Mouse (Mus musculus) lung, embryonic 16.5 days (tissue): ENCODE measurements around the gene Phf23. TPM values are rescaled to one million over a fixed set of nuclear protein-coding genes. Genes with fewer than 3 reads are reported as not detected.
"Not testable (repeated sequence)": the region's sequence is repeated elsewhere in the genome, so short reads cannot be mapped to it uniquely, and the experiment has no call there.

Experiments
- ATAC-seq: fragments of 200-750 bp; cut with Nextera tagmentation; 2 replicates; pipeline ENCODE4 v1.8.0; 2017; ENCODE audit warnings: low read depth, mild to moderate bottlenecking, moderate library complexity
- H3K27ac ChIP-seq: fragments of 300-500 bp; sonication (generic); 2 replicates; pipeline ENCODE4 v1.5.1; 2014; ENCODE audit warnings: mild to moderate bottlenecking, control low read depth, low read length
- H3K27me3 ChIP-seq: fragments of 300-500 bp; sonication (generic); 2 replicates; pipeline ENCODE4 v1.6.1; 2014; ENCODE audit warnings: low read depth, low read length, mixed read lengths; ENCODE audit not compliant: control insufficient read depth, insufficient read depth
- H3K36me3 ChIP-seq: fragments of 300-500 bp; sonication (generic); 2 replicates; pipeline ENCODE4 v1.6.1; 2014; ENCODE audit warnings: low read length; ENCODE audit not compliant: control insufficient read depth, insufficient read depth
- H3K4me1 ChIP-seq: fragments of 300-500 bp; sonication (generic); replicated peaks from 2 replicates; pipeline ENCODE4 v1.6.1; 2014; ENCODE audit warnings: low read length, mixed read lengths; ENCODE audit not compliant: control insufficient read depth, insufficient read depth
- H3K4me2 ChIP-seq: fragments of 300-500 bp; sonication (generic); 2 replicates; pipeline ENCODE4 v1.6.1; 2014; ENCODE audit warnings: low read depth, low read length, control low read depth
- H3K4me3 ChIP-seq: fragments of 300-500 bp; sonication (generic); 2 replicates; pipeline ENCODE4 v1.5.1; 2014; ENCODE audit warnings: mild to moderate bottlenecking, low read length, control low read depth
- H3K9ac ChIP-seq: fragments of 300-500 bp; sonication (generic); 2 replicates; pipeline ENCODE4 v1.6.1; 2014; ENCODE audit warnings: low read length, control low read depth
- H3K9me3 ChIP-seq: fragments of 300-500 bp; sonication (generic); 2 replicates; pipeline ENCODE4 v1.6.1; 2016; ENCODE audit warnings: low read length; ENCODE audit not compliant: control insufficient read depth
- WGBS: fragments of 180-500 bp; shearing (Covaris S2); extraction: QIAGEN DNeasy Blood & Tissue Kit; methylation state at CpG from one replicate; pipeline ENCODE4 v1.1.7; 2014; 5-methylcytosine and 5-hydroxymethylcytosine counted together
- polyA plus RNA-seq: library from polyadenylated mRNA; unstranded; fragments of >200 nt; fragmentation: Nextera tagmentation; extraction: Ambion mirVana; gene quantifications from 2 replicates; pipeline ENCODE4 v1.2.1, GENCODE M21; 2015

Phf23 gene
- polyA plus RNA-seq, 1 experiment from 2014 or later: 59.5 TPM

DNA sequence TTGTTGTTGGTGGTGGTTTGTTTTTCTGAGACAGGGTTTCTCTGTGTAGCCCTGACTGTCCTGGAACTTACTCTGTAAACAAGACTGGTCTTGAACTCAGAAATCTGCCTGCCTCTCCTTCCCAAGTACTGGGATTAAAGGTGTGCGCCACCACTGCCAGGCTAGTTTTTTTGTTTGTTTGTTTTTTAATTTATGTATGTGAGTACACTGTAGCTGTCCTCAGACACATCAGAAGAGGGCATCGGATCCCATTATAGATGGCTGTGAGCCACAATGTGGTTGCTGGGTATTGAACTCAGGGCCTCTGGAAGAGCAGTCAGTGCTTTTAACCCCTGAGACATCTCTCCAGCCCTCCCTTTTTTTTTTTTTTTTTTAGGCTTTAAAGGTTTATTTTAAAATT is 20.6 kb downstream of the Phf23 start:
- H3K4me1 ChIP-seq: peaks cover 40% of the 10 kb centered on the region
- H3K27me3 ChIP-seq, H3K4me2 ChIP-seq, H3K4me3 ChIP-seq, H3K27ac ChIP-seq, ATAC-seq, H3K9me3 ChIP-seq, H3K9ac ChIP-seq: not testable (repeated sequence)
- H3K36me3 ChIP-seq: peaks cover 16% of the 10 kb centered on the region
- WGBS: 68% methylated on average over 2 of the region's 2 CpGs

DNA sequence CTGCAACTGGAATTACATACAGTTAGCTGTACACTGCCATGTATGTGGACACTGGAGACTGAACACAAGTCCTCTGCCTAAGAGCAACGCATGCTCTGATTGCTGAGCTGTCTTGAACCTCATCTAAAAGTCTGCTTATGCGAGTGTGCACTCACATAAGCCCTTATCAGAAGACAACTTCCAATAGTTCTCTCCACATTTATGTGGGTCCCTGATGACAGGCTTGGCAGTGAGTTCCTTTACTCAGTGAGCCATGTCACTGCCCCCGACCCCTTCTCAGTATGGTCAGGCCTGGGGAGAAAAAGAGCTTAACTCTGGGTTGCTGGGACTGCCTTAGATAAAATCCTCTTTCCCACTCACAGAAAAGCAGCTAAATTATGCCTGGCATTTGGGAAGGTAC is 21.1 kb downstream of the Phf23 start, which contains the start of gene Dlg4:
Gene Dlg4 (plus strand): TSS at position 274 of the 400 bp plus-strand sequence.
- Histone ChIP-seq H3K27ac (peak within 1 kb of the TSS; percentile 16; the same call in 1 of the 2 replicates), H3K27me3 (no peaks in the 10 kb centered on the region), H3K4me3 (no peak within 1 kb of the TSS), H3K9ac (peak within 1 kb of the TSS; percentile 84), H3K4me1 (peaks cover 44% of the 10 kb centered on the region), H3K4me2 (peak within 1 kb of the TSS; percentile 92), H3K9me3 (no peaks in the 10 kb centered on the region), H3K36me3 (peaks cover 11% of the 10 kb centered on the region)
- ATAC-seq: no peak
- 62% methylated on average over 3 of the region's 3 CpGs for WGBS

DNA sequence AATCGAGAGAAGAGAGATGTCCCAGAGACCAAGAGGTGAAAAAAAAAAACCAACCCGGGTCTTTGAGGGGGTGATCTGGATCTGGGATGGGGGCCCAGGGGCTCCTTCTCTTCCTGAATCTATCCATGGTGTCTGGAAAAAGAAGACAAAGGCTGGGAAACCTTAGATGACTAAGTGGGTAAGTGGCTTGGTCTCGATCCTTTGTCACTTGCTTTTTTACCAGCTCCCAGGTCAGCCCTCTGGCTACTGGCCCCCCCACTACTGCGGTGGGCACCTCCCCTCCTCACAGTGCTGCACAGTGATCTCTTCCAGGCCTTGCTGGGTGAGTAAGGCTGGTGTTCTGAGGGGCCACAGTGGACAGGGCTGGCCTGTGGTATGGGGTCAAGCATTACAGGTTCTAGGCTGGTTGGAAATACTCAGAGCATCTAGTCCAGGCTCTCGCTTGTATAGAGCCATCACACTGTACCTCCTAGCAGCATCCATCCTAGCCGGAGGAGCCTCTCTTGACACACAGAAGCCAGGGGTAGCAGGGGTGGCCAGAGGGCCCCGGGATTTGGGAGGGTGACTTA is 21.7 kb downstream of the Phf23 start:
- WGBS: 37% methylated on average over 7 of the region's 7 CpGs
- H3K4me2 ChIP-seq: peak overlapping the region; percentile 92; the same call in 1 of the 2 replicates
- H3K4me3 ChIP-seq: no peak overlapping the region
- no peaks in the 10 kb centered on the region for H3K9me3 ChIP-seq
- ATAC-seq: no peak
- peaks cover 6% of the 10 kb centered on the region for H3K36me3 ChIP-seq
- H3K4me1 ChIP-seq: peaks cover 45% of the 10 kb centered on the region
- peak overlapping the region; percentile 84 for H3K9ac ChIP-seq
- no peak overlapping the region for H3K27ac ChIP-seq
- H3K27me3 ChIP-seq: no peaks in the 10 kb centered on the region

DNA sequence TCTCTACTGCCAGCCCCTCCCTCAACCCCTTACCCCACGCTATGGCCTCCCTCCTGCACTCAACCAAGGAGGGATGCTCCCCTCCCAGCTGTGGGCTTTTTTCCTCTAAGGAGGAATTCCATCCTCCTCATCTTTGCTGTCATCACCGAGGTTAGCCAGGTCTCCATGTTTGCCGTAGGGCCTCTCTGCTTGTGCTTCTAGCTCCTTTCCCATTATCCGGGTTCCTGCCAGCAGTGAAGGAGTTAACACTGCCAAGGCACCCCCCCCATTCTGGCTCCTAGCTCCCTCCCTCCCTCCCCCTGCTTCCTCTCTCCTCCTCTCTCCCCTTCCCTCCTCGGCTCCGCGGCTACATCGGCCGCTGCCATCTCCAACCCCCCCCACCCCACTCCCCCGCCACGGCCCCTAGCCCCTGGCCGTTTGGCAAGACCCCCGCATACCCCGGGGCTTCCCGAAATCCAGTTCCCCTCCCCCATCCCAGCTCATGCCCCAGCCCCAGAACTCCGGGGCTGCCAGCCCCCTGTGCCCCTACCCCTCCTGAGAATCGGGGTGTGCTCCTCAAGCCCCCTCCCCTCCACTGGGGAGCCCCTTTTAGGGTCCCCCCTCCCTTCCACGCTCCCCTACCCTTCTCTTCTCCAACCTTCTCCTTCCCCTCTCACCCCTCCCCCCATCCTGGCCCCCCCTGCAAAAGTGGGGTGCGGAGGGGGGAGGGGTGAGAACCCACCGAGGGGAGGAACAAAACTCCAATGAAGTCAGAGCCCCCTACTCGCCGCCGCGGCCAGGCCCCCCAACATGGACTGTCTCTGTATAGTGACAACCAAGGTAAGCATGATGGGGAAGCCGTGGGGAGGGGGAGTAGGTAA is 22.8 kb downstream of the Phf23 start:
- no peaks in the 10 kb centered on the region for H3K36me3 ChIP-seq

DNA sequence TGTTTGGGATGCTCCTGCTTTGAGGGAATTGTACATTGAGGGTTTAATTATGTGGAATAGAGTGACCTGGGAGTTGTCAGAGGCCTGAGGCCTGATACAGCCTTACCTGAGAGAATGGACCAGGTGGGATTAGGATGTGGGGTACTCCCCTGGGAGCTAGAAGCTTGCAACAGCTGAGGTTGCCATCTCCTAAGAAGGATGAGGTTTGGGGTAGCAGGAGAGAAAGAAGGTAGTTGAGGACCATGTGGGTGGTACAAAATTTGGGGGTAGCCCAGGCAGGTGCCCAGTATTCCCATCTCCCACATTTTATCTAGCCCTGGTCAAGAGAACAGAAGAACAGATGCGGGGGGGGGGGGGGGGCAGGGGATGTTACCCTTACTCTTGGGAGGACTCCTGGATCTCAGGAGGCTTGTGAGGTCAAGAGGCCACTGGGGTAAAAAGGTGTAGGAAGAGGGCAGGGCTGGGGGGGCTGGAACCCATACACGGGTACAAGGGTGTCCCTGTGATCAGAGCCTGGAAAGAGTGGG is 24.0 kb downstream of the Phf23 start:
- 8% methylated on average over 1 of the region's 2 CpGs for WGBS
- Histone ChIP-seq H3K27me3 (0 out of 2 replicates have a peak, but pooled peaks cover 2% of the 10 kb centered on the region), H3K27ac (peak overlapping the region; percentile 43)

More for the DNA sequence above, 22.8 kb downstream of the Phf23 start:
- no peaks in the 10 kb centered on the region for H3K27me3 ChIP-seq
- H3K27ac ChIP-seq: peak overlapping the region; percentile 81
- WGBS: 2% methylated on average over 24 of the region's 25 CpGs
- H3K4me3 ChIP-seq: peak overlapping the region; percentile 63
- no peaks in the 10 kb centered on the region for H3K9me3 ChIP-seq
- ATAC-seq: no peak
- peaks cover 46% of the 10 kb centered on the region for H3K4me1 ChIP-seq
- H3K9ac ChIP-seq: peak overlapping the region; percentile 84
- peak overlapping the region; percentile 92 for H3K4me2 ChIP-seq

DNA sequence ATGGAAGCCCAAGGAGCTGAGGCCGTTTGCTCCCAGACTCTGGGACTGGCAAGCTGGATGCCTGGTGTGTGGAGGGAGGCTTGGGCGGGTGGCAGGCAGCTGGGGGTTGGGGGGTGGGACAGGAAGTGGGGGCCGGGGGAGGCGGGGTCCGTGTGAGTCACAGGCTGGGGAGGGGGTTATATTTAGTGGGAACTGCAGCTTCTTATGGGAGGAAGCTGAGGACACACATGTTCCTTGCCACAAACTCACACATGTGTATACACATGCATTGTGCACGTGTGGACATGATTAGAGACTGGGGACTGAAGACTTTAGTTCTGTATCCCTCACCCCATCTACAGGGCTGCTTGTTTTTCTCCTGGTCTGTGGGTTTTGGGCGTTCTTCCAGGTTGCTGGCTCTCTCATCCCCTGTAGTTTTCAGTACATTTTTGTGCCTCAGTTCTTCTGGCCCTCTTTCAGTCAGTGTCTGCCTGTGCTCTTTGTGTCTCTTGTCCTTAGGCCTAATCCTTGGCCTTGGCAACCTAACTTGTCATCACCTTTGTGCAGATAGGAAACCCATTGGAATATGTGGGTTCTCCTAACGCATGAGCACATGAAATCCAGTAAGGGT is 24.6 kb downstream of the Phf23 start:
- H3K4me1 ChIP-seq: peaks cover 43% of the 10 kb centered on the region
- peak overlapping the region; percentile 92 for H3K4me2 ChIP-seq
- whole genome bisulfite sequencing: 14% methylated on average over 8 of the region's 8 CpGs
- H3K4me3 ChIP-seq: peak overlapping the region; percentile 63
- H3K36me3 ChIP-seq: no peaks in the 10 kb centered on the region
- H3K9me3 ChIP-seq: no peaks in the 10 kb centered on the region
- H3K27ac ChIP-seq: peak overlapping the region; percentile 69
- 0 out of 2 replicates have a peak, but pooled peaks cover 2% of the 10 kb centered on the region for H3K27me3 ChIP-seq
- H3K9ac ChIP-seq: peak overlapping the region; percentile 39; the same call in 1 of the 2 replicates
- ATAC-seq: no peak

More for the DNA sequence above, 24.0 kb downstream of the Phf23 start:
- peaks cover 46% of the 10 kb centered on the region for H3K4me1 ChIP-seq
- ATAC-seq: no peak
- H3K9ac ChIP-seq: peak overlapping the region; percentile 39; the same call in 1 of the 2 replicates
- H3K4me3 ChIP-seq: peak overlapping the region; percentile 63
- H3K36me3 ChIP-seq: no peaks in the 10 kb centered on the region
- no peaks in the 10 kb centered on the region for H3K9me3 ChIP-seq
- peak overlapping the region; percentile 92 for H3K4me2 ChIP-seq

DNA sequence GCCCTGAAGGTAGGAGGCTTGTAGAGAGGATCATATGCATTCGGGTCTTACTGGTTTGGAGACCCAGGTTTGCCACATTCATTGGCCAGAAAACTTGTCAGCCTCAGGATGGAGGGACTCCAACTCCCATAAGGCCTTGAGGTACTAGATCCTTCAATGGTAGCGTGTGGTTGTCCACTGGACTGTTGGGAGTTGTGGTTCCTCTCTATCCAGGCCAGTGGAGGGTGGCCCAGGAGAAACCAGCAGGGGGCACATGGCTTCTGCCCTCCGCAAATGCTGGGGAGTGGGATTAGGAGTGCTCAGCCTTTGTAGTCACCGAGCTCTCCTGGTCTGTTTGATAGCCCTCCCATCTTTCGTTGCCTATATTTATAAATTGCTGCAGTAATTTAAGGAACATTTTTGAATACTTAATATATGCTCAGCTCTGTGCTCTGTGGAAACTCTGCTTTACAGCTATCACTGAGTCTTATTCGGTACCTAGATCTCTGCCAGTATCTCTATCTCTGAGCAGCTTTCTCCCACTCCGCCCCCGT is 25.2 kb downstream of the Phf23 start:
- ATAC-seq: peak; percentile 89
- Histone ChIP-seq H3K4me2 (peak overlapping the region; percentile 92), H3K9ac (peak overlapping the region; percentile 59), H3K4me1 (peaks cover 43% of the 10 kb centered on the region), H3K36me3 (no peaks in the 10 kb centered on the region), H3K9me3 (no peaks in the 10 kb centered on the region), H3K4me3 (peak overlapping the region; percentile 63), H3K27me3 (0 out of 2 replicates have a peak, but pooled peaks cover 2% of the 10 kb centered on the region), H3K27ac (peak overlapping the region; percentile 78)
- WGBS: under 1% methylated on average over 8 of the region's 8 CpGs

DNA sequence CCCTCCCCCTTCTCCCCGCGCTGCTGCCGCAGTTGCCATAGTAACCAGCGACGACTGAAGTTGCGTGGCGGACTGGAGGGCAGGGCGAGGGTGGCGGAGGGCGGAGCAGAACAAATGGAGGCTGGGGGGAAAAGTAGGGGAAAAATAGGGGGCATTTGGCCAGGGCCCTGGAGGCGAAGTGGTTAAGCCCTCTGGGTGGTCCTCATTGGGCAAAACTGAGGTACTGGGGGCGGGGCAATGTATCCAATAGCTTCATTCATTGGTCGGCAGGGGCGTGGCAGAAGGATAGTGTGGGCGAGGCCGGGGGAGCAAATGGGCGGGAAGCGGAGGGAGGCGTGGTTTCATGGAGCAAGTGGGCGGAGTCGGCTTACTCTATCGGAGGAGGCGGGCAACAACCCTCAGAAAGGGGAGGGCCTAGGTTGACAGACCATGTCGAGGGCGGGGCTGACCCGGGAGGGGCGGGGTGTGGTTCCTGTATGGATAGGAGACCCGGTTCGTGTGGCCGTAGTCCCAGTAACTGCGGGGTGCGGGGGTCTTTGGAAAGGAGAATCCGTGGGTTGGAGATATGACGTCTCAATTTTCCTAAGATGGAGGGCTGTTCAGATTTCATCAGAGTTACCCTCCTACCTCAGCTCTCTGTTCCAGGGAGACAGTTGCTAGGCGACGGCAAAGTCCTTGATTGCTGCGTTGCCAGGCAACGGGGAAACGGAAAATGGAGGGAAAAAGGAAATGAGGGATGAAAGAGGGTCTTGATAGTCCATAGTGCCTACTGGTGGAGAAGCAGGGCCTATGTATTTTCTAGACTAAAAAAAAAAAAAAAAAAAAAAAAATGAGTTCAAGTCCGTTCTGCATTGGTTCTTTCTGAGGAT is 25.9 kb downstream of the Phf23 start:
- H3K36me3 ChIP-seq: no peaks in the 10 kb centered on the region
- H3K4me1 ChIP-seq: peaks cover 48% of the 10 kb centered on the region
- 0 out of 2 replicates have a peak, but pooled peaks cover 2% of the 10 kb centered on the region for H3K27me3 ChIP-seq
- peak overlapping the region; percentile 59 for H3K9ac ChIP-seq
- H3K4me2 ChIP-seq: peak overlapping the region; percentile 92
- WGBS: 2% methylated on average over 40 of the region's 40 CpGs
- H3K9me3 ChIP-seq: no peaks in the 10 kb centered on the region
- H3K27ac ChIP-seq: peak overlapping the region; percentile 78
- peak; percentile 87 for ATAC-seq
- peak overlapping the region; percentile 63 for H3K4me3 ChIP-seq
